Mouse (Mus musculus): ENCODE measurements around the gene Abcg3. TPM values are rescaled to one million over a fixed set of nuclear protein-coding genes. Genes with fewer than 3 reads are reported as not detected.
"Not testable (repeated sequence)": the region's sequence is repeated elsewhere in the genome, so short reads cannot be mapped to it uniquely, and the experiment has no call there.

Gene Abcg3
- polyA plus RNA-seq, 1 experiment from 2014 or later: 0.48 TPM

GRCm38 (mm10) chr5:104906556-104906955 is 76.0 kb downstream of the Abcg3 start:
- H3K4me3 ChIP-seq; H3K36me3 ChIP-seq; H3K9me3 ChIP-seq; H3K9ac ChIP-seq; ATAC-seq (ENCODE audit: insufficient number of reproducible peaks, insufficient read depth, low FRiP score, low TSS enrichment, low read depth); H3K27ac ChIP-seq; H3K4me1 ChIP-seq; H3K4me2 ChIP-seq; H3K27me3 ChIP-seq: not testable (repeated sequence)
- 87% methylated on average over 5 of the region's 5 CpGs for WGBS

Other genes with a start within 250 kb of the Abcg3 start
- 2.8 and 3.2 TPM in 2 replicates for gene Zfp951, start 122.6 kb downstream of the Abcg3 start, polyA plus RNA-seq (2015; fragmentation: Nextera tagmentation; extraction: Ambion mirVana)
- 0.87 and 1.0 TPM in 2 replicates for gene Gbp9, start 156.8 kb upstream of the Abcg3 start, polyA plus RNA-seq (2015; fragmentation: Nextera tagmentation; extraction: Ambion mirVana)
- 0.22 TPM in 1 of 2 replicates, not detected in the other for gene Gbp8, start 156.8 kb upstream of the Abcg3 start, polyA plus RNA-seq (2015; fragmentation: Nextera tagmentation; extraction: Ambion mirVana)
- gene Gbp4, start 156.9 kb upstream of the Abcg3 start, polyA plus RNA-seq (2015; fragmentation: Nextera tagmentation; extraction: Ambion mirVana): 0.32 and 0.39 TPM in 2 replicates

Data from embryonic facial prominence, embryonic 13.5 days (tissue).